Mouse (Mus musculus) limb, embryonic 12.5 days (tissue): ENCODE results near the gene Ocln. TPM values are rescaled to one million over a fixed set of nuclear protein-coding genes. Genes with fewer than 3 reads are reported as not detected.

Source experiments
- ATAC-seq: fragments of 200-750 bp; cut with Nextera tagmentation; 2 replicates; pipeline ENCODE4 v1.8.0; 2017; ENCODE audit warnings: low read depth, moderate TSS enrichment; ENCODE audit not compliant: insufficient number of reproducible peaks, insufficient read depth, low FRiP score, low TSS enrichment
- H3K27ac ChIP-seq: fragments of 300-500 bp; sonication (generic); 2 replicates; pipeline ENCODE4 v1.5.1; 2016; ENCODE audit warnings: mild to moderate bottlenecking, moderate library complexity
- H3K27me3 ChIP-seq: fragments of 300-500 bp; sonication (generic); 2 replicates; pipeline ENCODE4 v1.6.1; 2016; ENCODE audit warnings: mild to moderate bottlenecking, moderate library complexity
- H3K36me3 ChIP-seq: fragments of 300-500 bp; sonication (generic); 2 replicates; pipeline ENCODE4 v1.6.1; 2016; ENCODE audit warnings: mild to moderate bottlenecking, moderate library complexity
- H3K4me1 ChIP-seq: fragments of 300-500 bp; sonication (generic); replicated peaks from 2 replicates; pipeline ENCODE4 v1.6.1; 2016
- H3K4me2 ChIP-seq: fragments of 300-500 bp; sonication (generic); 2 replicates; pipeline ENCODE4 v1.6.1; 2016; ENCODE audit warnings: mild to moderate bottlenecking, moderate library complexity
- H3K4me3 ChIP-seq: fragments of 300-500 bp; sonication (generic); replicated peaks from 2 replicates; pipeline ENCODE4 v1.5.1; 2016; ENCODE audit warnings: mild to moderate bottlenecking
- H3K9ac ChIP-seq: fragments of 300-500 bp; sonication (generic); replicated peaks from 2 replicates; pipeline ENCODE4 v1.6.1; 2016; ENCODE audit warnings: mild to moderate bottlenecking, moderate library complexity
- H3K9me3 ChIP-seq: fragments of 300-500 bp; sonication (generic); 2 replicates; pipeline ENCODE4 v1.6.1; 2016; ENCODE audit warnings: mild to moderate bottlenecking, moderate library complexity
- WGBS: fragments of 180-500 bp; shearing (Covaris S2); methylation state at CpG from one replicate; pipeline ENCODE4 v1.1.7; 2016; 5-methylcytosine and 5-hydroxymethylcytosine counted together
- polyA plus RNA-seq: library from polyadenylated mRNA; unstranded; fragments of >200 nt; fragmentation: Nextera tagmentation; extraction: Ambion mirVana; gene quantifications from 2 replicates; pipeline ENCODE4 v1.2.1, GENCODE M21; 2016

The Ocln gene
- polyA plus RNA-seq, 1 experiment from 2014 or later: 1.6 TPM

DNA sequence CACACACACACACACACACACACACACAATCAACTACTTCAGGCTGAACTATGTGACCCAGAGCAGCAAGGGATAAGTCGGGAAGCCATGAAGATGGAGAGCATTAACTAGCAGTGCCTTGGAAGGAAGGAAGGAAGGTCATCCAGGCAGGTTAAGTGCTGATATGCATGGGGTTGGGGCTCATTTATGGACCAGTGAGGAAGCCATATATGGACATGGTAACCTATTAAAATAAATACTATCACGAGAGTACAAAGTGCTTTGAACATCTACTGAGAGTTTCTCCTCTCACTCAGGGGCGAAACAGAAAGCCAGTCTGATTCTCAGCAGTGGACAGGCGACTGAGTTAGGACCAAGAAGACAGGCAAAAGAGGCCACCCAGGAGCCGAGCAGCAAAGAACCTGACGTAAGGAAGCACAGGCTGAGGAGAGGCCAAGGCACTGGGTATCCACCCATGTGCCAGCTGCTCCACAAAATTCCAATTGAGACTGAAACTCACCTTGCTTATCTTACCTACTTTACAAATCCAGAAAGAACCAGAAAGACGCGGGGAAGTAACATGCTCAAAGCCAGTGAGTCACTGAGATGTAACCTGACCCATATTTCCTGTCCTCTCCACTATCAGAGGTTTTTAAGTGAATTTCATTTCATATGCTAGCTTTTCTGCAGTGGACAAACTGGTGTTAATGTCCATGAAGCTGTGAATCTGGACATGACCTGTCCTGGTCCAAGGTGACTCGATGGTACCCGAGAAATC, 9.3 kb downstream of the Ocln start:
- Histone ChIP-seq H3K4me2 (no peak overlapping the region), H3K27ac (no peak overlapping the region), H3K9me3 (no peaks in the 10 kb centered on the region), H3K4me1 (no peaks in the 10 kb centered on the region), H3K9ac (no peak overlapping the region), H3K36me3 (no peaks in the 10 kb centered on the region), H3K4me3 (no peak overlapping the region), H3K27me3 (no peaks in the 10 kb centered on the region)
- WGBS: 75% methylated on average over 10 of the region's 10 CpGs
- no peak for ATAC-seq

DNA sequence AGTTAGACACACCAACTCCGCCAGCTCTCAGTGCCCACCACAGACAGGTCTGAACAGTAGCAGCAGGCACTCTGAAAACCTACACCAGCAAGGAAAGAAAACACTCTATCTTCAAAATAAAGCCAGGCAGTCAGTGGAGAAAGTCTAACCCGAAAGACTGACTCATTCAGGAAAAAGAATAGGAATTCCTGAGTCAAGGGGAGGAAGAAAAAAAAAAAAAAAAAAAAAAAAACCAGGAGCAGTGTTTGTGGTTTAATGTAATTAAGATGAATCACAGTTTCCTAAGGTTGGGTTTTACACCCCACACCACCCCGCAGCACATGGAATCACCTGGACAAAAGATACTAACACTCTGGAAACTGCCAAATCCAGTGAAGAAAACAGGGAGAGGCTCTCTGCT, 16.4 kb downstream of the Ocln start:
- H3K9ac ChIP-seq: no peak overlapping the region
- no peaks in the 10 kb centered on the region for H3K4me1 ChIP-seq
- no peaks in the 10 kb centered on the region for H3K9me3 ChIP-seq
- no peaks in the 10 kb centered on the region for H3K36me3 ChIP-seq
- WGBS: 85% methylated on average over 3 of the region's 3 CpGs
- no peak for ATAC-seq
- no peak overlapping the region for H3K27ac ChIP-seq
- H3K27me3 ChIP-seq: no peaks in the 10 kb centered on the region
- H3K4me2 ChIP-seq: no peak overlapping the region
- no peak overlapping the region for H3K4me3 ChIP-seq

DNA sequence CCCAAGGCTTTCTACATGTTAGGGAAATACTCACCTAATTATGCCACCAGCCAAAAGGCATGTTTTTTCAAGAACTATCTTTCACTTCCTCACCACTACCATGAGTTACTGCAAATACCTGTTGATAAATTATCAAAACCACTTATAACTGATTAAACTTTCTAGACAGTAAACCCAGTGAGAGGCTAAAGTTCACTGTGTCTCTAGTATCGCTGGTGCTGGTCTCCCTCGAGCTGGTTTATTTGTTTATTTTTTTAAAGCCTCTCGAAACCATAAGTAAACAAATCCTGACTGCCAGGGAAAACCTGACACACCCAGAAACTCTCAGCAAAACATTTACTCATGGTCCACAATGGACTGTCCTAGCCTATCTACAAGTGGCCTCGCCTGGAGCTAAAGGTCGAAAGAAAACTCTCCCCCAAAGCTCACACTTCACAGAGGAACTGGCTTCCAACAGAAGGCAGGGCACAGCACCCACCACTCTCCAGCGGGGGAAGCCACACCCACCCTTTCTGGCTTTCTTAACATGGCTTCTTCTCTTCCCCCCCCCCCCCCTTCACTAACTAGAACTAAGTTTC, 19.6 kb downstream of the Ocln start:
- Histone ChIP-seq H3K9ac (no peak overlapping the region), H3K4me1 (no peaks in the 10 kb centered on the region), H3K27me3 (no peaks in the 10 kb centered on the region), H3K4me3 (no peak overlapping the region), H3K9me3 (peaks cover 3% of the 10 kb centered on the region; the same call in 1 of the 2 replicates), H3K4me2 (no peak overlapping the region), H3K36me3 (no peaks in the 10 kb centered on the region), H3K27ac (no peak overlapping the region)
- WGBS: 45% methylated on average over 6 of the region's 6 CpGs
- no peak for ATAC-seq

DNA sequence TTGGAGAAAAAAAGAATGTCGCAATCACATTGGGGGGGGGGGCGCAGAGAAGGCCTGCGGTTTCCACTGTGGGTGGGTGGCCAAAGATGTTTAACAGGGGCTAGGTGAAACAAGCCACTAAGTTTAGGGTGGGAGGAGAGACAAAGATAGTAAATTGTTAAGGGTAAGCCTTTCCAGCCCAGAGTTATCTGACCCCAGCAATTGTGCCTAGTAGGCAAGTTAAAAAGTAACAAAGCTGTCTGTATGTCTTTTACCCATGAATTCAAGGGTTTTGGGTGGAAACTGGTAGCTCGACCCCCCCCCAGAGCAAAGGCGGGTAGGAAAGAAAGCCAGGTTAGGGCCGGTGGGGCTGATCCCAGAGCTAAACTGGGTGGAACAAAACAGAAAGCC, 25.9 kb downstream of the Ocln start:
- ATAC-seq: no peak
- H3K4me2 ChIP-seq: 0 out of 2 replicates have a peak overlapping the region, but pooled peaks have one; percentile 1
- H3K4me3 ChIP-seq: no peak overlapping the region
- H3K4me1 ChIP-seq: peaks cover 8% of the 10 kb centered on the region
- H3K36me3 ChIP-seq: no peaks in the 10 kb centered on the region
- H3K27me3 ChIP-seq: no peaks in the 10 kb centered on the region
- H3K27ac ChIP-seq: no peak overlapping the region
- WGBS: 71% methylated on average over 6 of the region's 6 CpGs
- H3K9me3 ChIP-seq: peaks cover 3% of the 10 kb centered on the region; the same call in 1 of the 2 replicates
- no peak overlapping the region for H3K9ac ChIP-seq

DNA sequence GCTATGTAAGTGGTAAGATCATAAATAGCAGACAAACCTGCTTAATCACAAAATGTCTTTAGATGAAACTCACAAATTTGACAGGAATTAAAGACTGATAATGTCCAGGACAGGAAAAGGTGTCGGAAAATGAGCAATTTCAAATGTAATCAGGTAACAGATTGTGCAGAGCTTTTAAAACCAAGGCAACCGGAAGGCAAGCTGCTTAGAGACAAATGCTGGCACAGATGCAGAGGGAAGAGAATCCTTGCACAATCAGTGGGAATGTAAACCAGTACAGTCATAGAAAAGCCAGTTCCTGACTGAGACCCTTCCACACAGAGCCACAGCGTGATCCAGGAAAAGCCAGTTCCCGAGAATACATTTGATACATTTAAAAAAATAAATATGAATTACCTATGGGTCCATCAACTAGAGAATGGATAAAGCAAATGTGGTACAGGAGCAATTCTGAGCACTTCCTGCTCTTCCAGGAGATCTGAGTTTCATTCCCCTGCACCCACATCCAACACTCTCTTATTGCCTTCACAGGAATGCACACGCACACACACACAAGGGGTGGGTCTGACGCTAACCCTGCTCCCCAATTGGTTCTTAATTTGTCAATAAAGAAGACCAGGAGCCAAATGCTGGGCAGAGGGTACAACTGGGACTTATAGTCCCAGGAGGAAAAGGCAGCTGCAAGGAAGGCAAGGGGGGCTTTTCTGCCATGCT, 26.4 kb downstream of the Ocln start:
- Histone ChIP-seq H3K4me2 (0 out of 2 replicates have a peak overlapping the region, but pooled peaks have one; percentile 1), H3K9me3 (peaks cover 3% of the 10 kb centered on the region; the same call in 1 of the 2 replicates), H3K27ac (no peak overlapping the region), H3K4me3 (no peak overlapping the region), H3K27me3 (no peaks in the 10 kb centered on the region), H3K36me3 (no peaks in the 10 kb centered on the region), H3K4me1 (peaks cover 8% of the 10 kb centered on the region), H3K9ac (no peak overlapping the region)
- no peak for ATAC-seq
- WGBS: 70% methylated on average over 6 of the region's 6 CpGs

DNA sequence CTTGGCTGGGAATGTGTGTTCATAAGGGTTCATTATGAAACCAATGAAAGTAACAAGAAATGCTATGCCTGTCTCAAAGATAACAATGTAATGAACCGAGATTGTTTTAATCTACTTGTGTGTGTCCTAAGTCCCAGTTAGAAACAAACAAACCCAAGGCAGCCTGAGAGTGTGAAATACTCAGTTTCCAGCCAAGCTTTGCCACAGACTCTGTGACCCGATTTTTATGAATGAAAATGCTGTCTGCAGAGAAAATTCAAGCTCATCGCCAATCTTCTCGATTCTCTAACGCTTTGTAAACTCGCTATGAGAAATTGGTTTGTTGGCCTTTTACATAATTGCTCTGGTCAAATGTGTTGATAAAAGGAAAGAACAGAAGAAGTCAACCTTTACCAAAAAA, 27.6 kb downstream of the Ocln start:
- Histone ChIP-seq H3K9ac (no peak overlapping the region), H3K27me3 (no peaks in the 10 kb centered on the region), H3K27ac (no peak overlapping the region), H3K36me3 (no peaks in the 10 kb centered on the region), H3K4me3 (no peak overlapping the region), H3K9me3 (peaks cover 3% of the 10 kb centered on the region; the same call in 1 of the 2 replicates), H3K4me1 (peaks cover 8% of the 10 kb centered on the region), H3K4me2 (no peak overlapping the region)
- no peak for ATAC-seq
- 92% methylated on average over 6 of the region's 6 CpGs for WGBS

DNA sequence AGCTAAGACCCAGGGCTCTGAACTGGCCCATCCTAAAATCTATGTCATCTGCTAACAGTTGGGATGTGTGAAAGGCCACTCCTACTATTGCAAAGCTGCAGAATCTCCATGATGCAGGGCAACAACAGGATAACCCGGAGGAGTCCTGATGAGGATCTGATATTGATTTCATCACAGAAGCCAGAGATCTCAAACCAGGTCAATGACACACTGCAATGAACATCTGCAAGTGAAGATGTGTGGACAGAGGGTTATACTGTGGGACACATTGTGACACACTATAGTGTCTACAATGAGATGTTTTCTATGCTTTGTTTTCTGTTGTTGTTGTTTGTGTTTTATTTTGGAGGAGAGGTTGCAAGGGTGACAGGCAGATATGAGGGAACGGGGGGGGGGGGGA, 28.8 kb downstream of the Ocln start:
- no peak overlapping the region for H3K9ac ChIP-seq
- 88% methylated on average over 2 of the region's 2 CpGs for whole genome bisulfite sequencing
- no peak for ATAC-seq
- peaks cover 8% of the 10 kb centered on the region for H3K4me1 ChIP-seq
- no peak overlapping the region for H3K4me3 ChIP-seq
- H3K36me3 ChIP-seq: no peaks in the 10 kb centered on the region
- H3K9me3 ChIP-seq: no peaks in the 10 kb centered on the region
- no peak overlapping the region for H3K27ac ChIP-seq
- no peak overlapping the region for H3K4me2 ChIP-seq
- no peaks in the 10 kb centered on the region for H3K27me3 ChIP-seq

DNA sequence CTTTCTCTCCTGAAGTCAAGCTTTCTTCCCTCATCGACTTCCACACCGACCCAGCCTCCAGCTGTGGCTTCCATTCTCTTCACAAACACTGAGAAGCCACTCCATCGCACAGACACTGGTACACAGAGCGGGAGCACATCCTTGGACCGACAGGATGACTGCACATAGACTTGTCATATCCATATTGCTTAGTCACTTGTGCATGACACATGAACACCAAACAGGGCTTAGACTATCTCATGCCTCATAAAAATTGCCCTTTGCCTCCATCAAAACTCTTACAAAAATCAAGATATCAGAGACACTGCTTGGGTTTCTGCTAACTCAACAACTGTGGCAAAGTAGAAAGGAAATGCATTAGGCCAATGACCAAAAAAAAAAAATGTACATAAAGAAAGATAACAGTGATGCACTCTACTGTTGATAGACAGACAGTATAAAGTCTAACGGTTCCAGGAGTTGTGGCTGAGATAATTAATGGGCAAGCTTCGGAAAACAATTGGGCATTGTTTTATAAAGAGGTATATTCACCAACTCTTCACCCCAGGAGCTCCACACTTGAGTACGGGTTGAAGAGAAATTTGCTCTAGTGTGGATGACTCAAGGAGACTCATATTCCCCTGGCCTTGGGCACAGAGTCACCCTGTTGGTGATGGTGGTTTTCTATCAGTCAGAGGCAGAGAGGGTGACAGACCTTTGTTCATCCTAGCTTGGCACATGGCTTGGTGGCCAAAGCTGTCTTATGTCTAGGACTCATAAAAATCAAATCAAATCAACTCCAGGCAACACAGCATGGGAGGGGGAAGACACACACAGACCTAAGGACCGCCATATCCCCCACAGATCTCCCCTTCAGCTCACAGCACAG, 30.6 kb downstream of the Ocln start:
- WGBS: 84% methylated on average over 9 of the region's 9 CpGs
- no peak overlapping the region for H3K4me2 ChIP-seq
- H3K27me3 ChIP-seq: no peaks in the 10 kb centered on the region
- peaks cover 11% of the 10 kb centered on the region for H3K4me1 ChIP-seq
- H3K9me3 ChIP-seq: no peaks in the 10 kb centered on the region
- no peak overlapping the region for H3K4me3 ChIP-seq
- no peaks in the 10 kb centered on the region for H3K36me3 ChIP-seq
- H3K9ac ChIP-seq: no peak overlapping the region
- no peak overlapping the region for H3K27ac ChIP-seq
- no peak for ATAC-seq

DNA sequence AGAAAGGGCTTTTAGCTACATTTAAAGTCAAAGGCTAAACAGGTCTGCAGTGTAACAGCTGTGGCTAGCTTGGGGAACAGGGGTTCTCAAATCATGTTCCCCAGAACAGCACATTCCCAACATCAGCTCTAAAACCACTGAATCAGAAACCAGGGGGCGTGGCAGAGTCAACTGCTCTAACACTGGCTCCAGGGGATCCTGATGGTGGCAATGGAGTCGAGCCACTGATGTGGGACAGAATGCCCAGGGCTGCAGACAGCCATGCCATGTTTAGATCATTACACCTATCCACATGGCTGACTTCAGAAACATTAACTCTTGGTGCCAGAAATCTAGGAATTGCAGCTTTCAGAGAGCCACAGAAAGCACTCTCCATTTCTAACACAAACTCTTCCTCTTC, 33.4 kb downstream of the Ocln start:
- Histone ChIP-seq H3K4me2 (no peak overlapping the region), H3K4me3 (no peak overlapping the region), H3K9ac (no peak overlapping the region), H3K9me3 (no peaks in the 10 kb centered on the region), H3K27ac (no peak overlapping the region), H3K4me1 (peaks cover 12% of the 10 kb centered on the region), H3K27me3 (no peaks in the 10 kb centered on the region), H3K36me3 (no peaks in the 10 kb centered on the region)
- WGBS: 55% methylated on average over 2 of the region's 2 CpGs
- ATAC-seq: no peak

DNA sequence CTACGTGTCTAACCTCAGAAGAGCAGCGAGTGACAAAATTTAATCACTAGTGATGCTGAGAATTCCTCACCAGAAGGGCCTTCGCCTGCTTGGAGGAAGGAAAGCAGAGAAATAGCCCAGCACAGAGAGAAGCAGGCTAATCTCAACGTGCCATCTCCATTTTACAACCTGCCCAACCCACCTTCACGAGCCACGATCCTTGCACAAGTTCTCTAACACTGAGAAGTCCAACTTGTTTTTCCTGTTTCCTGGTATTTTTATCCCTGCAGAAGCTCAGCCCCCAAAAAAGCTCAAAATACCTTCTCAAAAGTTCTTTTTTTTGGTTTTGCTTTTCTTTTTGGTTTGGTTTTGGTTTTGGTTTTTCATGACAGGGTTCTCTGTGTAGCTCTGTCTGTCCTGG, 34.3 kb downstream of the Ocln start:
- no peak overlapping the region for H3K27ac ChIP-seq
- H3K4me2 ChIP-seq: no peak overlapping the region
- no peak overlapping the region for H3K9ac ChIP-seq
- H3K27me3 ChIP-seq: no peaks in the 10 kb centered on the region
- no peak for ATAC-seq
- no peaks in the 10 kb centered on the region for H3K36me3 ChIP-seq
- peaks cover 12% of the 10 kb centered on the region for H3K4me1 ChIP-seq
- H3K4me3 ChIP-seq: no peak overlapping the region
- H3K9me3 ChIP-seq: no peaks in the 10 kb centered on the region
- 67% methylated on average over 6 of the region's 6 CpGs for WGBS

DNA sequence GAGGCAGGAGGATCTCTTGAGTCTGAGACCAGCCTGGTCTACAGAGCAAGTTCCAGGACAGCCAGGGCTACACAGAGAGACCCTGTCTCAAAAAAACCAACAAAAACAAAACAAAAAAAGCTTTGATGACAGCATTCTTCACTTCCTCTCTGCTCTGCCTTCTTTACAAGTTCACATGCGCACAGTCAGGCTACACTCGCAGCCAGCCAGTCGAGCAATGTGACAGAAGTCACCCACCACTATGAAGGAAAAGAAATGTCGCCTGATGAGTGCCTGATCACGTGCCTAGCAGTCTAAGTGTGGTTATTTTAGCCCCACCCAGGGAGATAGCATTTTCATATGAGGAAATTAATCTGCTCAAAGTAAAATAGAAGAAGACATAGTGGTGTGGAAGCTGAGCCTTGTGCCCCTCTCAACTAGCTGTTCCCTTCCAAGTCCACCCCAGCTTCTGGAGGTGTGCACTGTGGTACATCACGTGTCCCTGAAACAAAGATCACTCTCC, 34.8 kb downstream of the Ocln start:
- no peaks in the 10 kb centered on the region for H3K36me3 ChIP-seq
- H3K4me3 ChIP-seq: no peak overlapping the region
- H3K27ac ChIP-seq: no peak overlapping the region
- no peak overlapping the region for H3K9ac ChIP-seq
- H3K4me1 ChIP-seq: peaks cover 12% of the 10 kb centered on the region
- H3K9me3 ChIP-seq: no peaks in the 10 kb centered on the region
- H3K4me2 ChIP-seq: no peak overlapping the region
- no peaks in the 10 kb centered on the region for H3K27me3 ChIP-seq
- no peak for ATAC-seq
- WGBS: 90% methylated on average over 6 of the region's 6 CpGs
